Mouse (Mus musculus) stomach, embryonic 14.5 days (tissue): Measurements from ENCODE around the gene L3hypdh. TPM values are rescaled to one million over a fixed set of nuclear protein-coding genes. Genes with fewer than 3 reads are reported as not detected.

Source experiments
- ATAC-seq: fragments of 200-750 bp; cut with Nextera tagmentation; 2 replicates; pipeline ENCODE4 v1.8.0; 2017; ENCODE audit warnings: low read depth, moderate TSS enrichment; ENCODE audit not compliant: insufficient number of reproducible peaks, insufficient read depth, low FRiP score
- H3K27ac ChIP-seq: fragments of 300-500 bp; sonication (generic); 2 replicates; pipeline ENCODE4 v1.5.1; 2014; ENCODE audit warnings: mild to moderate bottlenecking, low read length, moderate library complexity, mixed read lengths
- H3K27me3 ChIP-seq: fragments of 300-500 bp; sonication (generic); 2 replicates; pipeline ENCODE4 v1.6.1; 2014; ENCODE audit warnings: low read length, control low read depth, mixed read lengths; ENCODE audit not compliant: control insufficient read depth, insufficient read depth
- H3K36me3 ChIP-seq: fragments of 300-500 bp; sonication (generic); 2 replicates; pipeline ENCODE4 v1.6.1; 2014; ENCODE audit warnings: mild to moderate bottlenecking, control low read depth, low read length, moderate library complexity, mixed read lengths; ENCODE audit not compliant: control insufficient read depth, insufficient read depth
- H3K4me1 ChIP-seq: fragments of 300-500 bp; sonication (generic); 2 replicates; pipeline ENCODE4 v1.6.1; 2014; ENCODE audit warnings: low read length, control low read depth, mixed read lengths; ENCODE audit not compliant: control insufficient read depth, insufficient read depth
- H3K4me2 ChIP-seq: fragments of 300-500 bp; sonication (generic); replicated peaks from 2 replicates; pipeline ENCODE4 v1.6.1; 2014; ENCODE audit warnings: low read depth, low read length, control low read depth
- H3K4me3 ChIP-seq: fragments of 300-500 bp; sonication (generic); 2 replicates; pipeline ENCODE4 v1.5.1; 2014; ENCODE audit warnings: low read depth, low read length, control low read depth
- H3K9ac ChIP-seq: fragments of 300-500 bp; sonication (generic); replicated peaks from 2 replicates; pipeline ENCODE4 v1.6.1; 2014; ENCODE audit warnings: low read depth, mild to moderate bottlenecking, control low read depth, low read length, moderate library complexity, mixed read lengths
- H3K9me3 ChIP-seq: fragments of 300-500 bp; sonication (generic); 2 replicates; pipeline ENCODE4 v1.6.1; 2016; ENCODE audit warnings: low read depth, low read length, control low read depth; ENCODE audit not compliant: control insufficient read depth
- WGBS: fragments of 180-500 bp; shearing (Covaris S2); extraction: QIAGEN DNeasy Blood & Tissue Kit; methylation state at CpG from one replicate; pipeline ENCODE4 v1.1.7; 2014; 5-methylcytosine and 5-hydroxymethylcytosine counted together
- polyA plus RNA-seq: library from polyadenylated mRNA; unstranded; fragments of >200 nt; fragmentation: Nextera tagmentation; extraction: Ambion mirVana; gene quantifications from 2 replicates; pipeline ENCODE4 v1.2.1, GENCODE M21; 2014

Gene L3hypdh
- polyA plus RNA-seq, result 16.6 and 20.5 TPM in 2 replicates

DNA sequence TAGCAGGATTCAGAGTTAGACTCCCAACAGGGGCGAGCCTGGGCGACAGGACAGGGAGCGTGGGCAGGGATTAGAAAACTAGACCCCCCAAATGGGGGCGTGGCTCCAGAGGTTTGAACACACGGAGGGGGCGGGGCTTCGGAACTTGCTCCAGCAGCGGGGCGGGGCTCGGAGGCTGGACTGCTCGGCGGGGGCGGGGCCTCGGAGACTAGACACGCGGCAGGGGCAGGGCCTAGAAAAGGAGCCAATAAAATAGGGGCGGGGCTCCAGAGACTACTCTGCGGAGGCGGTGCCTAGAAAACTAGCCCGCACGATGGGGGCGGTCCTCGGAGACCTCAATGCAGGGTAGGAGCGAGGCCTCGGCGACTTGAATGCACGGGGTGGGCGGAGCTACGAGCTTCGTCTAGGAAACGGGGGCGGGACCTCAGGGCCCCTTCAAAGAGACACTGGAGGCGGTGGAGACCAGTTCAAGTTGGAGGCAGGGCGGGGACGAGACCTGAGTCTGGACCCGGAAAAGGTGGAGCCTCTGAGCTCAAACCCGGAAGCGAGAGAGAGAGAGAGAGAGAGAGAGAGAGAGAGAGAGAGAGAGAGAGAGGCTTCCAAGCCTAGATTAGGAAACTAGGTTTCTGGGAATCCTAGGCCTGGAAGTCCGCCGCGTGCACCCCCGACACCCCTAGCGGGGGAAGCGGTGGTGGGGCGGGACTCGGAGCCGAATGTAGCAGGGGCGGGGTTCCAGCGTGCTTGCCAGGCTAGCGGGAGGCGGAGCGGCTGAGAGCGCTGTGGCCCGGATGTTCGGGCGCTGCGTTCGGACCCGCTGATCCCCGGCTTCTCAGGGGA, at the start of gene L3hypdh, which contains the start of gene Jkamp:
L3hypdh (minus strand) TSS at position 111 of the 837 bp plus-strand sequence.
Jkamp (plus strand) TSS at position 261 of the 837 bp plus-strand sequence.
- Histone ChIP-seq H3K4me3 (peak within 1 kb of the TSS; percentile 69), H3K9me3 (no peaks in the 10 kb centered on the region)
- under 1% methylated on average over 57 of the region's 60 CpGs for WGBS

DNA sequence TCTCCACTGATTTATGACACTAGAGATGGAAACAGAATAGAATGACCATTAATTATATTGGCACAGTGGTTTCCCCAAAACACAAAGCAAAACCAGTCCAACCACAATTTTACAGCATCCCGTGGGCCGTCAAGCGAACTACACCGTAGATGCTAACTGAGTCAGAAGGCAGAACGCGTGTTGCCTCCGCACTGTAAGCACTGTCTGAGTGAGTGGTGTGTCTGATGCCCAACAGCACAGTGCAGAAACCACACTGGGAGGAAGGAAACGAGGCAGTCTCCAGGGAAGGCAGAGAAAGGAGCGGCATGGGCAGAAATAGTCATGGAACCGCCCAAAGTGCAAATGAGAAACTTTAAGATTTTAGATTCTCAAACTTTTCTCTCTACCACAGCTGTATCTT, 44.0 kb upstream of the L3hypdh start:
- Histone ChIP-seq H3K27ac (no peak overlapping the region), H3K4me2 (no peak overlapping the region), H3K36me3 (no peaks in the 10 kb centered on the region), H3K4me3 (no peak overlapping the region), H3K9me3 (no peaks in the 10 kb centered on the region), H3K4me1 (no peaks in the 10 kb centered on the region), H3K27me3 (no peaks in the 10 kb centered on the region), H3K9ac (no peak overlapping the region)
- WGBS, result 90% methylated on average over 10 of the region's 10 CpGs
- ATAC-seq, result no peak

More for the DNA sequence above, at the start of gene L3hypdh, which contains the start of gene Jkamp:
- Histone ChIP-seq H3K9ac (peak within 1 kb of the TSS; percentile 79), H3K27ac (peak within 1 kb of the TSS; percentile 95), H3K4me1 (peaks cover 5% of the 10 kb centered on the region), H3K27me3 (no peaks in the 10 kb centered on the region), H3K36me3 (peaks cover 6% of the 10 kb centered on the region), H3K4me2 (peak within 1 kb of the TSS; percentile 89)
- peak; percentile 97 for ATAC-seq

- no peak for ATAC-seq
- 72% methylated on average over 22 of the region's 23 CpGs for WGBS
- Histone ChIP-seq H3K9ac (no peak overlapping the region), H3K9me3 (no peaks in the 10 kb centered on the region), H3K27me3 (no peaks in the 10 kb centered on the region), H3K27ac (no peak overlapping the region), H3K4me3 (no peak overlapping the region), H3K4me1 (no peaks in the 10 kb centered on the region), H3K4me2 (no peak overlapping the region), H3K36me3 (no peaks in the 10 kb centered on the region)
Observed at GRCm38 (mm10) chr12:72115686-72116345, 30.6 kb upstream of the L3hypdh start.

DNA sequence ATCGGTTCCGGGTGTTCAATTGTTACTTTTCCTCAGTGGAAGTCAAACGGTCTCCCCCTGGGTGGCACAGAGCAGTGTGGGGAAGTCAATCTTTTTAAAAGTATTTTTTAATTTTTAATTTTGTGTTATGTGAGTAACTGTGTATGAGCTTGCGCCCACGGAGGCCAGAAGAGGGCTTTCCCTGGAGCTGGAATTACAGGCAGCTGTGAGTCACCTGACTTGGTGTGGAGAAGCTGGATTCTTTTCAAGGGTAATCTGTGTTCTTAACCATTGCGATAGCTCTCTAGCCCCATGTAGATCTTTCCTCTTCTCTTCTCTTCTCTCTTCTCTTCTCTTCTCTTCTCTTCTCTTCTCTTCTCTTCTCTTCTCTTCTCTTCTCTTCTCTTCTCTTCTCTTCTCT, 29.9 kb upstream of the L3hypdh start:
- H3K4me3 ChIP-seq, result no peak overlapping the region
- H3K9me3 ChIP-seq, result no peaks in the 10 kb centered on the region
- 72% methylated on average over 6 of the region's 6 CpGs for WGBS
- no peaks in the 10 kb centered on the region for H3K27me3 ChIP-seq
- H3K27ac ChIP-seq, result no peak overlapping the region
- H3K4me1 ChIP-seq, result no peaks in the 10 kb centered on the region
- H3K36me3 ChIP-seq, result no peaks in the 10 kb centered on the region
- no peak overlapping the region for H3K9ac ChIP-seq
- no peak for ATAC-seq
- H3K4me2 ChIP-seq, result no peak overlapping the region

- H3K4me1 ChIP-seq, result no peaks in the 10 kb centered on the region
- H3K4me2 ChIP-seq, result no peak overlapping the region
- H3K36me3 ChIP-seq, result 0 out of 2 replicates have a peak, but pooled peaks cover 9% of the 10 kb centered on the region
- ATAC-seq, result 0 out of 2 replicates have a peak, but pooled peaks have one; percentile 56
- no peak overlapping the region for H3K27ac ChIP-seq
- no peak overlapping the region for H3K9ac ChIP-seq
- no peak overlapping the region for H3K4me3 ChIP-seq
- 30% methylated on average over 14 of the region's 14 CpGs for WGBS
- no peaks in the 10 kb centered on the region for H3K27me3 ChIP-seq
- no peaks in the 10 kb centered on the region for H3K9me3 ChIP-seq
Observed at GRCm38 (mm10) chr12:72104525-72105281, 19.5 kb upstream of the L3hypdh start.

GRCm38 (mm10) chr12:72104027-72104426, 18.8 kb upstream of the L3hypdh start:
- Histone ChIP-seq H3K4me2 (no peak overlapping the region), H3K27ac (no peak overlapping the region), H3K4me3 (no peak overlapping the region), H3K4me1 (no peaks in the 10 kb centered on the region), H3K9me3 (no peaks in the 10 kb centered on the region), H3K9ac (no peak overlapping the region), H3K36me3 (0 out of 2 replicates have a peak, but pooled peaks cover 10% of the 10 kb centered on the region), H3K27me3 (no peaks in the 10 kb centered on the region)
- ATAC-seq, result no peak
- WGBS, result 80% methylated on average over 5 of the region's 5 CpGs

DNA sequence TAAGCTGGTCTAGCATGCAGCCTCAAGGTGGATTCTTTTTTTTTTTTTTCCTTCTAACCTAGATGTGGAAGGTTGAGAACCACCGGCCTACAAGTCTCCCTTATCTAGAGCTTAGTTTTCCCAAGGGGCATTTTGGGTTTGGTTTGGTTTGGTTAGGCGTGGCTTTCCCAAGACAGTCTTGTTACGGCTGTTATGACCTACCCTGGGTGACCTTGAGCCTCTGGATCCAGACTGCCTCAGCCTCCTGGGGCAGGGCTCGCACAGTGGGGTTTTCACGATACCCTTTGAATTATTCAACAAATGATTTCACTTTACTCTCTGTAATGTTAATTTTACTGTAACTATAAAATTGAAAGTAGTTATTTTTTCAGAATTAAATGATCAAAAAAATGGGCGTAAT, 17.5 kb upstream of the L3hypdh start:
- WGBS, result 78% methylated on average over 6 of the region's 6 CpGs
- no peaks in the 10 kb centered on the region for H3K4me1 ChIP-seq
- no peaks in the 10 kb centered on the region for H3K27me3 ChIP-seq
- ATAC-seq, result no peak
- H3K9me3 ChIP-seq, result no peaks in the 10 kb centered on the region
- peaks cover 11% of the 10 kb centered on the region; the same call in 1 of the 2 replicates for H3K36me3 ChIP-seq
- no peak overlapping the region for H3K4me3 ChIP-seq
- no peak overlapping the region for H3K9ac ChIP-seq
- H3K4me2 ChIP-seq, result no peak overlapping the region
- no peak overlapping the region for H3K27ac ChIP-seq

DNA sequence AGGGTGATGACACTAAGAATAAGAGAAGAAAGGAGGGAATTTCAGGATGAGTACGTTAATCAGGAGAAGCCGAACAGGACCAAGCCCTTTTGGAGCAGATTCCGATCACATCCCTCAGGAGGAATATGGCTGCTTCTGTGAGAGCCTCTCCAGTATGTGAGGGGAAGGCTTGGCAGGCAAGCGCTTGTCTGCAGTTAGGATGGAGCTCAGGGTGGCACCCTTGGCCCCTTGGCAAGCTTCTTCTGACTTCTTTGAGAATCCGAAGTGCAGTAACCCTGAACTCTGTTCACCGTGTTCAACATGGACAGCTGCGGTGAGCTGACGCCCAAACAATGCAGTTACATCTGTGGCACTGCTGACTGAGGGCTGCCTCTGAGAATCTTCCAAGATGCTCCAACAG, 11.7 kb upstream of the L3hypdh start:
- ATAC-seq, result no peak
- H3K4me3 ChIP-seq, result no peak overlapping the region
- 94% methylated on average over 8 of the region's 8 CpGs for WGBS
- H3K27ac ChIP-seq, result no peak overlapping the region
- no peak overlapping the region for H3K9ac ChIP-seq
- H3K27me3 ChIP-seq, result no peaks in the 10 kb centered on the region
- no peaks in the 10 kb centered on the region for H3K9me3 ChIP-seq
- no peak overlapping the region for H3K4me2 ChIP-seq
- H3K4me1 ChIP-seq, result no peaks in the 10 kb centered on the region
- peaks cover 53% of the 10 kb centered on the region for H3K36me3 ChIP-seq
